Mouse (Mus musculus): ENCODE results near the gene Psapl1.

The Psapl1 gene

GRCm38 (mm10) chr5:36203916-36204315, at the start of gene Psapl1:
Psapl1 (plus strand) TSS chr5:36204021.
- no peak for DNase-seq (ENCODE audit: low read depth, low spot score)

DNA sequence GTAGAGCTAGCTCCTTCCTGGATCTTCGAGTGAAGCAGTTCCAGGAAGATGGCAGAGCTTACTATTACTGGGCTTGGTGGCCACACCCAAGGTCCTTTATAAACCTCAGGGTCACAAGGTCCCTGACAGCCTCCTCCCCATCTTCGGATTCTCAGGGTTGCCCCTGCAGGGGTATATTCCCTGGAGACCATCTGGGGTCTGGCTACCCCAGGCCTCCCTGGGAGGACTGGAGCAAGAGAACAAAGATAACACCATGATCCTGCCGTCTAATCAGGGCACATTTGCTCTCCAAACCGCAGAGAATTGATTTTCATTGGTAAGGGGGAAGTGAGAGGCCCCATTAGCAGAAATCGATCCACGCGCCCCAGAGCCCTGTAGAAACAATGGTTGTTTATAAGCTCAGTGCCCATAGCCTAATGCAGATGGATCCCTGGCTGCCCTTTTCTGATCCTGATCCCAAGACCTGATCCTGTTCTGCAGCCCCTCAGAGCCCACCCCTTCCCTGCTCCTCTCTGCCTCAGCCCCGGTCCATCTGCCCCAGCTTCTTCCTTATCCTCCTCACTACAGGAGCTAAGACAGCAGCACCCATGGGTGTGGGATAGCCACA, 48.8 kb upstream of the Psapl1 start:
- DNase-seq (ENCODE audit: low read depth, low spot score), result no peak

DNA sequence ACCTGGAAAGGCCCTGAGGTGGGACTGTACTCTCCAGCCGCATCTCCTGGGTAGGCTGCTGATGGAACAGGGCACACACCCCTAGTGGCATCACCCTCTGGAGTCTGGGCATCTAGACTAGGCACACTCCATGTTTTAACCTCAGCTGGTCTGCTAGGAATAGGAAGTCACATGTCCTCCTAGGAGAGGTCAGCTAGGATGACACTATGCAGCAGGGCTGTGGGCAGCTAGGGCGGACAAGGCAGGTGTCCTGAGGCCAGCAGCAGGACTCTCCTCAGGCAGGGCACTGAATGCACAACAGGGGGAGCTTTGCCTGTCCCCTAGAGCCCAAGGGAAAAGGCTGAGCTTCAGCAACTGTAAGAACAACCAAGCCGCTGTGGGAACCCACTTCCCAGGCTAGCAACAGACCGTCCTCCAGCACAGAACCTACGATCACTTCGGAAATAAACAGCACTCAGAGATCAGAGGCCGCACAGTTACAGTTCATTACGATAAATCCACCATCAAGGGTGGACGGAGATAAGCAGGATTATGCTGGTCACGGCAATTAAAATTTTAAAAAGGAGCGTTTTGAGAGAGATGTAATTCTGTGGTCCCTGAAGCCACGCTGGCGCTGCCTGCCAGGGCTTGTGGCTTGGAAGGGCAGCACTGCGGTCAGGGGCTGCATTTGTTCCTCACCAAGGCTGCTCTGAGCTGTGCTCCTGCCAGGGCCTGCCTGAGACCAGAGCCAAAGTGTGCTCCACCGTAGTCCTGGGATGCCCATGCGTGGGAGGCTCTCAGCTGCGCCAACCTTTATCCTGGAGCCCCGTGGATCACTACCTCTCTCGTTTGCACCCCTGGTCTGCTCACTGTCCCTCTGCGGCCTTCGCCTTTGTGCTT, 38.2 kb upstream of the Psapl1 start:
- no peak for DNase-seq (ENCODE audit: low read depth, low spot score)

GRCm38 (mm10) chr5:36166346-36167013, 37.3 kb upstream of the Psapl1 start:
- DNase-seq (ENCODE audit: low read depth, low spot score), result no peak

DNA sequence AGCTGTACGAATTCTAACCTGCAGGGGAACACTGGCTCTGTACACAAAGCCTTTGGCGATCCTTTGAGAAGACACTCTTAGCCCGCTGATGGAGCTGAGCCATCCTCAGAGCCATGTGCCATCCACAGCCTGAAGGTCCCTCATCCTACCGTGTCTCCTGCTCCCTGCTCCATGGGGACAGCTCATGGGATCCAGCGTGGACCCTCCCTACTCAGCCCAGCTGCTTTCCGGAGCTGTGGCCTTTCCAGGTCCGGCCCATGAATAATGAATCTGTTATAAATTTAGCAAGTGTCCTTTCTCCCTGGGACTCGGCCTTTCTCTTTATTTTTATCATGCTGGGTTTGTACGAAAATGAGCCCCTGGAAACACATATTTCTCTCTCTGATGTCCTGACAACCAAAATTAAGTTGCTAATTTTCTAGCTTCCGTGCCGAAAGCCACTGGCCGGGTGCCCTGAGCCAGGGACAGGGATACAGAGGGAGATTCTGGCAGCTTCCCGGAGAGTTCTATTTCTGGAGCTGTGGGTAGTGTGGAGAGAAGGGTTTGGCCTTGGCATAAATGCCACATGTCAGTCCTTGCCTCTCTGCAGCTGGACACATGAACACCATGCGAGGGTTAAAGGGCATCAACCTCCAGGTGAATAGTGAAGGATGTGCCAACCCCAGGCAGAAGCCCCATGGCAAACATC, 34.7 kb upstream of the Psapl1 start:
- peak; percentile 55 for DNase-seq (ENCODE audit: low read depth, low spot score)

DNA sequence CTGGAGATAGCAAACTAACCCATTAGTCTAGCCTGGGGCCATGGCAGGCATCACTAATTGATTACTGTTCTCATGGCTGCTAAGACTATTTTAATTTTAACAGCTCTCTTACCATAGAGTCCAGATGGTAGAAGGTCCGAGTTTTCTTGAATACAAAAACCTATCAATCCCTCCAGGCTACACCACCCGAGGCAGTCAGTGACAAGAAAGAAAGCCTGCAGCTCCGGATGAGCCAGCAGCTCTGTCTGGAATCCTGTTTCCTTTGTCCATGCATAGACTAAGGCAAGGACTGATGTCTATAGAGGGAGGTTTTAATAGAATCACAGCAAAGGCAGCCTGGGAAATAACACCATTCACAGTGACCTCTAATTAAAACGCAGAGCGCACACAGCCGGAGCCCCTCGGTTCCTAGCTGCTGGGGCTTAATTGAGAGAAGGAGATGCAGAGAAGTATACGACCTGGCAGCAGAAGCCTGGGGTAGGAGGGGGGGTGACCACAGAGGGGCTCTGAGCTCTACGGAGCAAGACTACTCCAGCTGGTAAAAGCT, 29.2 kb upstream of the Psapl1 start:
- no peak for DNase-seq (ENCODE audit: low read depth, low spot score)

DNA sequence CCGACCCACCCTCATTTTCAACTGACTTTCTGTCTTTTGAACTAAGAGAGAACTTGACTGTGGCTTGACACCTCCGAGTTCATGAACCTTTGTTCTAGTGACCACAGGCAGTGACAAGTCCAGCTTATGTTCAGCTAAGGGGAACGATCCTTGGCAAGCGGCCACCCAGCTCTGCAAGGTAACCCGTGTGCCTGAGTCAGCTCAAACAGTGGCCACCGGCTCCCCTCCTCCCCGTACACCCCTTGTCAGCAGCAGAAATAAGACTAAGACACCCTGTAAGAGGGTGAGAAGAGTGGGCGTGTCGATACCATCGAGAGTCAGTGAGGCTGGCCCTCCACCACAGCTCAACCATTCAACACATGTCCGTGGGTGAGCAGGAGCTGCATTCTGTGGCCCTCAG, 27.4 kb upstream of the Psapl1 start:
- no peak for DNase-seq (ENCODE audit: low read depth, low spot score)

GRCm38 (mm10) chr5:36176873-36177272, 26.9 kb upstream of the Psapl1 start:
- DNase-seq (ENCODE audit: low read depth, low spot score), result no peak

DNA sequence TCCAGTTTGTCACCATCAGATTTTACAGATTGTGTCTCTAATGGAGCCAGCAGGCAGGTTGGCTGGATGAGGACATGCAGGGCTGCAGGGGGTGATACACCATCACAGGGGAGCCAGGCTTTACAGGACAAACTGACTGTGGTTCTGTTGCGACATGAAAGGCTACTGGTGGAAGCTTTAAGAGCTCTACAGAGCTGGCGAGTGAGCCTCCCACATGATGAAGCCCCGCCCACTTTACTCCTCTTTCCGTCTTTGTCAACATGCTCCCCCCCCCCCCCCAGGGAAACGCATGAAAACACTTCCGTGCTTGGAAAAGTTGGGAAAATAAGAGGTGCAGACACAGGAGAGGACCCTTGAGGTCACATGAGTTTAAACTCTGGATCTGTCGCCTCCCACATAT, 25.6 kb upstream of the Psapl1 start:
- DNase-seq (ENCODE audit: low read depth, low spot score), result no peak

GRCm38 (mm10) chr5:36178785-36179184, 25.0 kb upstream of the Psapl1 start:
- no peak for DNase-seq (ENCODE audit: low read depth, low spot score)

- DNase-seq (ENCODE audit: low read depth, low spot score), result no peak
These were observed 24.1 kb upstream of the Psapl1 start for GRCm38 (mm10) chr5:36179708-36180107.

DNA sequence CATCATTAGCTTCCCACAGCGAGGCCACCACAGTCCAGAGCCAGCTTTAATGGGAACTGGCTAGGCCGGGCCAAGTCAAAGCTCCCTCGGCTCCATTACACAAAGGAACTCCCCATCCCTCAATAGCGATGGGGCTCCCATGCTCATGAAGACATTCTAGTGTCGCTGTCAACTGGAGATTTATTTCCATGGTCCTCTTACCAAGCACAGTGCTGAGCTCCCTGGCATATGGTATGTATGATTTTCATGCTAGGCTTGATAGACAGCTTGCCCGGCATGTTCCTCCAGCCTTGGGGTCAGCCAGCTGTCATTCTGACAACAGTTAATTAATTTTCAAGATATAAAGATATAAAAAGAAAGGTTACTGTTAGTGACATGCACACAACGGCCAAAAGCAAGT, 21.5 kb upstream of the Psapl1 start:
- DNase-seq (ENCODE audit: low read depth, low spot score), result no peak

- peak; percentile 28 for DNase-seq (ENCODE audit: low read depth, low spot score)
These were observed 17.3 kb upstream of the Psapl1 start for GRCm38 (mm10) chr5:36186294-36187053.

DNA sequence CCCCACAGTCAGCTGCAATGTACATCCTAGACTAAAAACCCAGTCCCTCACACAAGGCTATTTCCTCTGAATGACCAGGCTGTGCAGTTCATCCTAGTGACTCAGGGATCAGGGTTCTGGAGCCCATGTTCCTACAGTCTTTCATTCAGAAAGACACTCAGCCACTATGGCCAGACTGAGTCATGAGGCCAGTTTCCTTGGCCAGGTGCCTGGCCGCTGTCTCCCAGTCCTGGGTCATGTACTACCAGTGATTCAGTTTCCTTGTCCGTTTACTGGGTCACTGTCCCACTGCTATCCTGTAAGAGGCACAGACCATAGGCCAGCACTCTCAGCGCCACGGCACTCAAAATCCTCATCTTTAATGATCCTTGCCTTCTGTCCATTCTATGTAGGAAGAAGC, 15.5 kb upstream of the Psapl1 start:
- peak; percentile 24 for DNase-seq (ENCODE audit: low read depth, low spot score)

GRCm38 (mm10) chr5:36191285-36191684, 12.5 kb upstream of the Psapl1 start:
- no peak for DNase-seq (ENCODE audit: low read depth, low spot score)

DNA sequence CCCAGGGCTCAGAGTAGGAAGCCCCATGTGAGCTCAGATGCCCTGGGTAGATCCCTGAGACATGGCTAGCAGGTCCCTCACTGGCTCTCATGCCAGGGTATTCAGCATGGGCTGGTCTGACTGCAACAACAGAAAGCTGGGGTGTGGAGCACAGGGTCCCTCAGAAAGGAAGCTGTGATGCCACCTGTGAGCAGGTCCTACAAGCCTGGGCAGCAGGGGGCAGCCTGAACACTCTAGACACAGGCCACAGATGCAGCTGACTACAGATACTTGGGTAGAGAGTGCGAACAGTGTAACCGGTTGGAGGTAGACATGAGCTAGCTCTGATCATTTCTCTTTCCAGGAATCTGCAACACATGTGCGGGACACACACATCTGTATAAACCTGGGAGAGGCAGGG, 11.9 kb upstream of the Psapl1 start:
- DNase-seq (ENCODE audit: low read depth, low spot score), result peak; percentile 36

DNA sequence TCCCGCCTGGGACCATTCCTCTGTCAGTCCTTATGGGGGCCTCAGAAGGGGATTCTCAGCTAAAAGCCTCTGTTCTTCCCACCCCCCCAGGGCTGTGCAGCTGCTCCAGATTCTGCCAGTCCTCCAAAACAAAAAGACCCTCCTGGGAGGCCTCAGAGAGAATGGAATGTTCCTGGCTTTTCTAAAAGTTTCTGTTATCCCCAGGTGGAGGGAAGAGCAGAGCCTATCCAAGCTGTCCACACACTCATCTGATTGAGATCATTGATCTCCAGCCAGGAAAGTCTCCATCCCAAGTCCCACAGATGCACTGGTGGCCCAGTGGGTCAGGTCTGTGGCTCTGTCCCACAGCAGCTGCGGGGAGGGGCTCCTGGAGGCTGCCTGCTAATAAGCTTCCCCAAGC, 11.1 kb upstream of the Psapl1 start:
- no peak for DNase-seq (ENCODE audit: low read depth, low spot score)

DNA sequence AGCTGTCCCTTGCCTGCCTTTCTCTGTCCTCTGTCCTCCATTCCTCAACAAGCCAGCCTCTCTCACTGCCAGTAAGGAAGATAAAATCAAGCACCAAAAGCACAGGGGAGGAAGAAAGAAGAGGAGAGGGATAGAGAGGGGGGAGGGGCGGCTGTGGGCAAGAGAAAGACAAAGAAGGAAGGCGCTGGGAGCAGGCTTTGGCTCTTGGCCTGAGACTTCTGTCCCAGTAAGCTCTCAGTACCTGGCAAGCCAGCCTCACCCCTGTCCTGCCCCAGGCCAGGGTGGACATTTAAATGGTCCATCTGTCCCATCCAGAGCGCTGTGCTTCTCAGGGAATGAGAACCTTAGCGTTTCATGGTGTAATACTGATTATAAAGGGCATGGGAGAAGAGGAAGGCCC, 9.2 kb upstream of the Psapl1 start:
- no peak for DNase-seq (ENCODE audit: low read depth, low spot score)

DNA sequence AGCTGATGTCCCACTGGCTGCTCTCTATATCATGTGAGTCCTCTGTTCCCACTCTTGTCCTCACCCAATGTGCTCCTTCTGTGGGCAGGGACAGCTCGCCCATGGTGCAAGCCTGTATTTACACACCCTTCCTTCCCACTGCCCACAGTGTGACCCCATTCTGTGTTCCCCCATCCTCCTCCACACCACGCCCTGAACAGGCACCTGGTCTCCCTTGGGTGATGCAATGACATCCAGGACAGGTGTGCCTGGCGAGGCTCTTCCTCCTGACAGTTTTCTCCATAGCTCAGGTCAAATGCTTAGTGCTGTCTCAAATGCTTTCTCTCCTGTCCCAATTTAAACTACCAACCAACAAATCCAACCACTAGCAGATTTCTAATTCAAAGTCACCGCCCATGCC, 8.4 kb upstream of the Psapl1 start:
- no peak for DNase-seq (ENCODE audit: low read depth, low spot score)

- DNase-seq (ENCODE audit: low read depth, low spot score), result no peak
These were observed 4.3 kb upstream of the Psapl1 start for GRCm38 (mm10) chr5:36199519-36199918.

DNA sequence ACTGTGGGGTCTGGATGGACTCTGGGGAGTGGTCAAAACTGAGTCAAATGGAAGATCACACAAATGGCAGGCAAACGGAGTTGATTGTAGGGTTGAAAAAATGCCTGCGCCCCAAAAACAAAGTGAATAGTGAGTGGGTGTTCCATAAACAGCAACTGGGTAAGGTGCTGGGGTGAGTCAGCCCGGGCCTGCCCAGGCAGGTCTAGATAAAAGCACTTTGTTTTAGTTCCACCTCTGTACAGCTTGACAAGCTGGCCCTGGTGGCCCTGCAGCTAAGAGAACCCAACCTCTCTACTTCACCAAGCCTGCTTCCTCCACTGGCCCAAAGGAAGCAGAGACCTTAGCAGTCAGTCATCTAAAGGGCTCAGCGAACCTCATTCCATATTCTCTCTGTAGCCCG, 1.0 kb upstream of the Psapl1 start:
- DNase-seq (ENCODE audit: low read depth, low spot score), result no peak
